Mouse (Mus musculus) forebrain, postnatal 0 days (tissue): ENCODE results near the gene Kif28. TPM values are rescaled to one million over a fixed set of nuclear protein-coding genes. Genes with fewer than 3 reads are reported as not detected.

Source experiments
- ATAC-seq: fragments of 200-750 bp; cut with Nextera tagmentation; 2 replicates; pipeline ENCODE4 v1.8.0; 2017; ENCODE audit warnings: mild to moderate bottlenecking, moderate library complexity
- DNase-seq: peaks from one replicate; pipeline ENCODE4 v3.0.0-alpha.2; 2015
- H3K27ac ChIP-seq: fragments of 300-500 bp; sonication (generic); 2 replicates; pipeline ENCODE4 v1.5.1; 2014; ENCODE audit warnings: low read depth, mild to moderate bottlenecking, antibody characterized with exemption, low read length, moderate library complexity, mixed read lengths
- H3K27me3 ChIP-seq: fragments of 300-500 bp; sonication (generic); 2 replicates; pipeline ENCODE4 v1.6.1; 2014; ENCODE audit warnings: mild to moderate bottlenecking, low read length, mixed read lengths; ENCODE audit not compliant: insufficient read depth
- H3K36me3 ChIP-seq: fragments of 300-500 bp; sonication (generic); 2 replicates; pipeline ENCODE4 v1.6.1; 2014; ENCODE audit warnings: mild to moderate bottlenecking, moderate library complexity; ENCODE audit not compliant: insufficient read depth
- H3K4me1 ChIP-seq: fragments of 300-500 bp; sonication (generic); 2 replicates; pipeline ENCODE4 v1.6.1; 2014; ENCODE audit warnings: antibody characterized with exemption; ENCODE audit not compliant: insufficient read depth
- H3K4me2 ChIP-seq: fragments of 300-500 bp; sonication (generic); 2 replicates; pipeline ENCODE4 v1.6.1; 2014; ENCODE audit warnings: low read depth, mild to moderate bottlenecking, moderate library complexity
- H3K4me3 ChIP-seq: fragments of 300-500 bp; sonication (generic); 2 replicates; pipeline ENCODE4 v1.5.1; 2014; ENCODE audit warnings: low read depth, low read length, mixed read lengths
- H3K9ac ChIP-seq: fragments of 300-500 bp; sonication (generic); 2 replicates; pipeline ENCODE4 v1.6.1; 2014; ENCODE audit warnings: mild to moderate bottlenecking
- H3K9me3 ChIP-seq: fragments of 300-500 bp; sonication (generic); 2 replicates; pipeline ENCODE4 v1.6.1; 2016; ENCODE audit warnings: low read length
- CTCF ChIP-seq: sonication (generic); IDR thresholded peaks from 2 replicates; pipeline ENCODE4 v1.5.1; 2016; ENCODE audit warnings: antibody characterized with exemption, control low read depth, low read depth
- WGBS: fragments of 180-500 bp; shearing (Covaris S2); extraction: QIAGEN DNeasy Blood & Tissue Kit; methylation state at CpG from one replicate; pipeline ENCODE4 v1.1.7; 2014; 5-methylcytosine and 5-hydroxymethylcytosine counted together
- polyA plus RNA-seq: library from polyadenylated mRNA; unstranded; fragments of >200 nt; fragmentation: Nextera tagmentation; extraction: Ambion mirVana; gene quantifications from 2 replicates; pipeline ENCODE4 v1.2.1, GENCODE M21; 2015
- total RNA-seq: library from RNA; depleted of rRNA; stranded (reverse); fragments of >200 nt; gene quantifications from 2 replicates; pipeline ENCODE4 v1.2.3, GENCODE M21; 2014; rRNA removed

Kif28 gene
- 0.15 TPM in 1 of 2 replicates, not detected in the other for total RNA-seq
- 0.05 TPM in 1 of 2 replicates, not detected in the other for polyA plus RNA-seq

- TF ChIP-seq CTCF: no peak
- H3K27ac ChIP-seq: no peak within 1 kb of the TSS
- H3K36me3 ChIP-seq: peaks cover 29% of the 10 kb centered on the region
- H3K4me3 ChIP-seq: no peak within 1 kb of the TSS
- H3K9ac ChIP-seq: no peak within 1 kb of the TSS
- no peaks in the 10 kb centered on the region for H3K27me3 ChIP-seq
- WGBS: 94% methylated on average over 9 of the region's 9 CpGs
- ATAC-seq (no peak), DNase-seq (no peak)
- H3K4me2 ChIP-seq: no peak within 1 kb of the TSS
- H3K4me1 ChIP-seq: no peaks in the 10 kb centered on the region
- no peaks in the 10 kb centered on the region for H3K9me3 ChIP-seq
Observed at GRCm38 (mm10) chr1:179745171-179745570, at the start of gene Kif28. Gene Kif28, minus strand, starts transcription at chr1:179745271.

- DNase-seq: no peak
- no peak overlapping the region for H3K4me2 ChIP-seq
- peaks cover 58% of the 10 kb centered on the region for H3K36me3 ChIP-seq
- ATAC-seq: no peak
- H3K27me3 ChIP-seq: no peaks in the 10 kb centered on the region
- TF ChIP-seq CTCF: no peak
- 85% methylated on average over 4 of the region's 4 CpGs for WGBS
- H3K4me1 ChIP-seq: no peaks in the 10 kb centered on the region
- H3K9me3 ChIP-seq: no peaks in the 10 kb centered on the region
- no peak overlapping the region for H3K9ac ChIP-seq
- no peak overlapping the region for H3K27ac ChIP-seq
- H3K4me3 ChIP-seq: no peak overlapping the region
Observed at GRCm38 (mm10) chr1:179787281-179787680, 42.2 kb upstream of the Kif28 start.

- WGBS: 89% methylated on average over 5 of the region's 5 CpGs
Observed at GRCm38 (mm10) chr1:179785502-179785901, 40.4 kb upstream of the Kif28 start.

GRCm38 (mm10) chr1:179784098-179784497, 39.0 kb upstream of the Kif28 start:
- Histone ChIP-seq H3K9ac (no peak overlapping the region), H3K4me3 (no peak overlapping the region), H3K36me3 (peaks cover 64% of the 10 kb centered on the region), H3K9me3 (no peaks in the 10 kb centered on the region), H3K4me1 (no peaks in the 10 kb centered on the region), H3K27ac (no peak overlapping the region), H3K27me3 (no peaks in the 10 kb centered on the region), H3K4me2 (no peak overlapping the region)
- no peak for DNase-seq
- ATAC-seq: no peak
- 89% methylated on average over 4 of the region's 4 CpGs for WGBS
- TF ChIP-seq CTCF: no peak

More at GRCm38 (mm10) chr1:179785502-179785901, 40.4 kb upstream of the Kif28 start:
- no peaks in the 10 kb centered on the region for H3K27me3 ChIP-seq
- no peak overlapping the region for H3K4me3 ChIP-seq
- H3K9me3 ChIP-seq: no peaks in the 10 kb centered on the region
- H3K4me1 ChIP-seq: no peaks in the 10 kb centered on the region
- H3K27ac ChIP-seq: no peak overlapping the region
- H3K36me3 ChIP-seq: peaks cover 62% of the 10 kb centered on the region
- no peak overlapping the region for H3K4me2 ChIP-seq
- no peak for TF ChIP-seq CTCF
- no peak overlapping the region for H3K9ac ChIP-seq
- DNase-seq: no peak
- no peak for ATAC-seq

- no peak overlapping the region for H3K27ac ChIP-seq
- no peak for ATAC-seq
- peaks cover 73% of the 10 kb centered on the region for H3K36me3 ChIP-seq
- no peak overlapping the region for H3K4me2 ChIP-seq
- H3K9ac ChIP-seq: no peak overlapping the region
- H3K9me3 ChIP-seq: no peaks in the 10 kb centered on the region
- no peak for DNase-seq
- no peaks in the 10 kb centered on the region for H3K27me3 ChIP-seq
- H3K4me3 ChIP-seq: no peak overlapping the region
- no peaks in the 10 kb centered on the region for H3K4me1 ChIP-seq
- 97% methylated on average over 8 of the region's 8 CpGs for WGBS
- TF ChIP-seq CTCF: no peak
Observed at GRCm38 (mm10) chr1:179776831-179777230, 31.8 kb upstream of the Kif28 start.

GRCm38 (mm10) chr1:179760553-179760952, 15.5 kb upstream of the Kif28 start:
- Histone ChIP-seq H3K27me3 (no peaks in the 10 kb centered on the region), H3K4me3 (no peak overlapping the region), H3K9me3 (no peaks in the 10 kb centered on the region), H3K9ac (no peak overlapping the region), H3K36me3 (peaks cover 59% of the 10 kb centered on the region), H3K27ac (no peak overlapping the region), H3K4me2 (no peak overlapping the region), H3K4me1 (no peaks in the 10 kb centered on the region)
- TF ChIP-seq CTCF: no peak
- 99% methylated on average over 4 of the region's 4 CpGs for WGBS
- ATAC-seq (no peak), DNase-seq (no peak)

- no peak overlapping the region for H3K4me2 ChIP-seq
- no peaks in the 10 kb centered on the region for H3K27me3 ChIP-seq
- H3K9me3 ChIP-seq: no peaks in the 10 kb centered on the region
- no peak for ATAC-seq
- no peak overlapping the region for H3K9ac ChIP-seq
- TF ChIP-seq CTCF: no peak
- H3K4me3 ChIP-seq: no peak overlapping the region
- DNase-seq: no peak
- H3K4me1 ChIP-seq: no peaks in the 10 kb centered on the region
- H3K27ac ChIP-seq: no peak overlapping the region
- 98% methylated on average over 5 of the region's 5 CpGs for WGBS
- H3K36me3 ChIP-seq: peaks cover 57% of the 10 kb centered on the region
Observed at GRCm38 (mm10) chr1:179760086-179760485, 15.0 kb upstream of the Kif28 start.
